Mouse (Mus musculus) urinary bladder, adult 18-20 months (tissue): ENCODE measurements around the gene Baiap2.

Source experiments
- DNase-seq, 2 experiments: peaks; one replicate each; pipeline ENCODE4 v3.0.0; 2022; ENCODE audit warnings: low spot score in 2 of 2, mixed read lengths in 2 of 2

Gene Baiap2

DNA sequence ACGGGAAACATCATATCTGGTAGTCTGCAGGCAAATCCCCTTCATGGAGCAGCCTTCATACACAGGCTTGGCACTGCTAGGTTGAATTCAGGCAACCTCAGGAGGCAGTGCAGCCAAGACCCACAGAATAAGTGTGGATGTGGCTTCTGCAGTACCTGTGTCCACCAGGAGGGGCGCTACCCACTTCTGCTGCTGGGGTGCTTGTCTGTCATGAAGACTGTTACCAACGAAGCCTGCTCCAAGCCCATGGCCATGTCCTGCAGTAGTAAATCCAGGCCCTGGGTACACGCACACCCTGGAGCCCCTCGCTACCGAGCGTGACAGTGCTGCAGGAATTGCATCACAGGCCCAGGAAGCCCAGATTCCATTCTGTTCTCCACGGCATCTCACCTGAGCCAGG lies 22.7 kb upstream of the Baiap2 start:
- peak in 1 of 2 experiments; percentile 45 for DNase-seq

- no peak for DNase-seq
These were observed 21.9 kb upstream of the Baiap2 start for GRCm38 (mm10) chr11:119920668-119921067.

GRCm38 (mm10) chr11:119925176-119925575 lies 17.4 kb upstream of the Baiap2 start:
- DNase-seq, result no peak

- DNase-seq, result no peak
These were observed 15.8 kb upstream of the Baiap2 start for GRCm38 (mm10) chr11:119926762-119927161.

- DNase-seq, result peak in 1 of 2 experiments; percentile 36
These were observed 14.4 kb upstream of the Baiap2 start for GRCm38 (mm10) chr11:119928023-119928681.

GRCm38 (mm10) chr11:119929603-119930265 lies 12.8 kb upstream of the Baiap2 start:
- DNase-seq, result no peak

GRCm38 (mm10) chr11:119931809-119932208 lies 10.8 kb upstream of the Baiap2 start:
- DNase-seq, result no peak

GRCm38 (mm10) chr11:119933142-119933541 lies 9.4 kb upstream of the Baiap2 start:
- no peak for DNase-seq

GRCm38 (mm10) chr11:119933819-119934583 lies 8.6 kb upstream of the Baiap2 start:
- DNase-seq, result no peak

GRCm38 (mm10) chr11:119934773-119935172 lies 7.8 kb upstream of the Baiap2 start:
- DNase-seq, result no peak

- peak; percentile 48 to 72 for DNase-seq
These were observed 7.1 kb upstream of the Baiap2 start for GRCm38 (mm10) chr11:119935457-119935856.

- no peak for DNase-seq
These were observed 6.1 kb upstream of the Baiap2 start for GRCm38 (mm10) chr11:119936456-119936855.

- DNase-seq, result no peak
These were observed 5.3 kb upstream of the Baiap2 start for GRCm38 (mm10) chr11:119937216-119937615.

DNA sequence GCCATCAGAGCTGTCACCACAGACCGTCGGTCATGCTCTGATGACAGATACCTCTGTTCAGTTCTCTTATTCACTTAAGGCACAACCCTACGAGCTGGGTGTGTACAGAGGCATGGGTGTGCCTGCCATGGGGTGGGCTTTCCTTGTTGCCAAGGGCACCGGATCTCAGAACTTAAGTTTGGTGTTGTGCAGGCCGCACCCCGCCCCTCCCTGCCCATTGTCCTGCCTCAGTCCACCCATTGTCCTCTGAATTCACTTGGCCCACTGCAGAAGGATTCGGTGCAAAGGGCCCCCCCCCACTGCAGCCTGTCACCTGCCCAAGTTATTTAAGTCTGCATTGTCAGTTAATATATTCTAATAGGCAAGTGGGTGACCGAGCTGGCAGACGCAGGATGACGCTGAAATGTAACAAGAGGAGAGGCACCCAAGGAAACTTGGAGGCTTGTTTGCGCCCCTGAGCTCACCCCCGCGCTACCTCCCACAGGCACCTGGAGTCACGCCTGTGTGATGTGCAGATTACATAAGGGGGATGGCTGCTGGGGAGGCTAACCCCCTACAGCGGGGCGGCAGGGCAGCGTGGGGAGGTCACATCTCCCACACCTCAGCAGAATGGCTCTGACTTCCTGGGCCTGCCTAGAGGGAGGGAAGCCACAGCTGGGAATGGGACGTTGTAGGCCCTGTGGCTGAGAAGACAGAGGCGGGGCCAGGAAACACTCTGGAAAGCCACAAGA lies 4.6 kb upstream of the Baiap2 start:
- no peak for DNase-seq

DNA sequence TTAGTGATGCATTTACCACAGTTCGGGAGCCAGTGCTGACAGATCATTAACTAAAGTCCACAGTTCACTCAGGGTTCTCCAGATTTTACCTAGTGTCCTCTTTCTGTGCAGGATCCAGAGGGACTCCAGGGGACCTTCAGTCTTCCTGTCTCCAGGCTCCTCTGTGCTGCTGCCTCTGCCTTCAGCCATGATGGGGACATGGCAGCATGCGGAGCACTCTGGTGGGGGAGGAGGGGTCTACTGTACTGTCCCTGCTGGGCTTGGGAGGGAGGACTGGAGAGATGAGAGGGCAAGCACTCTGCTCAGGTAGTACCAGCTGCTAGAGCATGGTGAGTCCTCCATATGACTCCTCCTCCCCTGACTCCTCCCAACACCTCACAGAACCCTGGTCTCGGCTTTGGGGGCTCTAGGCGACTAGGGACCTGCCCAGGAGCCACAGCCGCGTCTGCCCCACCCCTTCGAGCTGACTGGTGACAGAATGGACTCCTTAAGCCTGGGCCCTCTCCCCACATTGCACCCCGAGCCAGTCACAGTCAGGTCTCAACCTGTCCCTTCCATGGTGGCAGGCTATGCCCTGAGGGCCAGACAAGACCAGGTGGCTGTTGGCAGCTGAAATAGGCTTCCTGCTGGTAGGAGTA lies 3.4 kb upstream of the Baiap2 start:
- DNase-seq, result no peak

DNA sequence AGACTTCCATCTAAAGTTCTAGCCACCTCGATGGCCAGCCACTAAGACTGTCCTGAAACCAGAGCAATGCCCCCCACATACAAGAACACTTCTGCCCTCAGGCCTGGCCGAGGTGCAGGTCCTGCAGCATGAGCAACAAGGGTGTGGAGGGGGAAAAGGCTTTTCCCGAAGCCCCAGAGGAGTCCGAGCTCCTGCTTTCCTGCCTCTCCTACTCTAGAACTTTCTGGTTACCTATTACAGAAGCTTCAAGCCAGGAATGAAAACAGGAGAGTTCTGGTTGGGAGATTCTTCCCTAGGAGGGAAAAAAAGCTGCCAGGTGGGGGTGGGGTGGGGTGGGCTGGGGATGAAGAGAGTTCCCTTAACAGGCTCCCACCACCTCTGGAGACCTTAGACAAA lies 2.9 kb upstream of the Baiap2 start:
- no peak for DNase-seq

DNA sequence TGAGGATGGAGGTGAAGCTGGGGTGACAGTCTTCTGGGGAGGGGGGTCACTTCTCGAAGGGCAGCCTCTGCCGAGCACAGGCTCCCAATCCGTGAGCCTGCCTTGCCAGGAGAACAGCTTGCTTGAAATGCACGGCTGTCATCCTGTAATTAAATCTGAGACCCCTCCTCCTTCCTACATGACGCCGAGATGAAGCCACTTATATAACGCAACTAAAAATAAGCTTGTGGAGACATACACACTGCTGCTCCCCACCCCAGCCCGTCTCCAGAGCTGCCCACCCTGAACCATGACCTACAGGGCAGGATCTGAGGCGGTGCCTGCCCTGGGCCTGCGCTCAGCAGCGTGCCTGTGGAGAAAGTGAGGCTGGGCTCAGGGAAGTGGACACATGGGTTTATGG lies 2.4 kb upstream of the Baiap2 start:
- no peak for DNase-seq

- DNase-seq, result no peak
These were observed 769 bp upstream of the Baiap2 start for GRCm38 (mm10) chr11:119941794-119942193.

DNA sequence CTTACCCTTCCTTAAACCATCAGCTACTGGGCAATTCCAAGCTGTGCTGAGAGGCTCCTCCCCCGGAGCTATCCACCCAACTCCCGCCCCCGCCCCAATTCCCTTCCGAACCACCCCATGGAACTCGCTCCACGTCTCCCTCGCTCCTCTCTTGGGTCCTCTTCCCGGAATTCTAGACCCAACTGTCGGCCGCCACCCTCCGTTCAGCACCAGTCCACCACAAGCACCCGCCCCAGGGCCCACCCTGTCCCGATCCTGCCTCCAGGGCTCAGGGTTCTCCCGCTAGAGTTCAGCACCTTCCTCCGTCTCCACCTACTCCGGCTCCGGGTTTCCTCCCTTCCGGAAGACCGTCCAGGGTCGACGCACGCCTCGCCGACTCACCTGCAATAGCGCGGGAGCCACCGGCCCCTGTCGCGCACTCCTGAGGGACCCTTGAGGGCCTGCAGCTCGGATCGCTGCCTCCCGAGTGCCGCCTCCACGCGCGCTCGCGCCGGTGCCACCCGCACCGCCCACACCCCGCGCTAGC lies 299 bp upstream of the Baiap2 start:
- DNase-seq, result no peak

DNA sequence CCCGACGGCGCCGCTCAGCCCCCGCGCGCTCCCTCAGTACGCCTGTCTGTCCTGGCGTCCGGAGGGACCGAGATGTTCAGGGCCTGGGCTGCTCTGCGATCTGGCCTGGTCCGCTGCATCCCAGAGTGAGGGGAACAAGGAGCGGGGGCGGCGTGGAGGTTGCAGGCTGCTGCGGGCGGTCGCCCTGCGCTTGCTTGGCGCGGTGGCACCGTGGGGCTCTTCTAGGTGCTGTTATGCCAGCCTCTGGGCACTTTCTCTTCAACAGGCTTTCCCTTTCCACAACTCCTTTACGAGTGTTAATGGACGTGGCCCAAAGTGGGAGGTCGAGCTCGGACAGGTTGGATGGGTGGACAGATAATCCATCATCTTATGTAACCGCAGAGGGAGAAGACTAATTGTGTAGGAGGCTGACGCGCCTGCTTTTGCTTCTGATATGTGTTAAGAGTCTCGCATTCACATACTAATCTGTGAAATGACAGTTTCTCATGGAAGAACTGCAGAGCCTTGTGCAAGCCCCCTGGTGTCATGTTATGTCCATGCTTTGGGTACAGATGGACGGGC lies 945 bp downstream of the Baiap2 start:
- no peak for DNase-seq

DNA sequence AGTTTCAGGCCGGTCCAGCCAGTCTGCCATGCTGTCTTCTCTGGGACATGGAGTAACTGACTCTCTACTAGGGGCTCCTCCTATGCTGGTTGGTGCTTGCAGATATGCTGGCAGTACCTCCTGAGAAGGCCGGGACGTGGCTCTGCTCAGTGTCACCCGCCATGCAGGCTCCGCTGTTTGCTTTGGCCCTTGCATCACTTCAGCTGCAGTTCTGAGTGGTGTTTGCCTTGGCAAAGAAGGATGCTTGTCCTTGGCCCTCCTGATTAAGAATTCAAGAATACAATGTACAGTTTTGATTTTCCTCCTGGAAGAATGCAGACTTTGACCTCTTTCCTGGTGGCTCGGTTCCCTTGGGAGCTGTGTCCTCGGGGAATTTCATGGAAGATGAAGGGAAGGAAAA lies 2.8 kb downstream of the Baiap2 start:
- DNase-seq, result no peak
